Comparison of ENCODE assay signal across 9 mouse cellular contexts in genomic region chr2:165349466-165349865, GRCm38 (mm10). TPM values are rescaled to one million over a fixed set of nuclear protein-coding genes. Genes with fewer than 3 reads are reported as not detected.
DNase-seq lines count a peak whose midpoint lies in the region; ATAC-seq lines count a peak whose summit lies in the region.
"Had no signal": no experiment of that assay in that cellular context is flagged by ENCODE, and none has a peak within 500 bp of the region (broad histone marks: within the 10 kb centered on the region; RNA-seq: fewer than 3 reads in every experiment).

No protein-coding gene starts in this region.

- peak; percentile 75 for ATAC-seq in midbrain, embryonic 16.5 days
- no peak for ATAC-seq in erythroblast, adult 5-6 weeks (replicated peaks; ENCODE audit: low FRiP score, poor library complexity, severe bottlenecking)

- H3K4me1 ChIP-seq in midbrain, embryonic 16.5 days (ENCODE audit: control insufficient read depth, insufficient read depth, low read length) = no peaks in the 10 kb centered on the region

- DNase-seq in left cerebral cortex, postnatal 25 days (ENCODE audit: low spot score in 2 of 2) = peak; percentile 42 to 73
- no peak for DNase-seq in left cerebral cortex, postnatal 36 days (ENCODE audit: low spot score in 2 of 2)
- peak; percentile 50 to 54 for DNase-seq in cerebellum, postnatal 36 days
- DNase-seq in forelimb bud, embryonic 11.5 days (ENCODE audit: low read depth, low spot score) = peak; percentile 40
- no peak for DNase-seq in urinary bladder, adult 2 months (ENCODE audit: low spot score)
- no peak for DNase-seq in gastrocnemius, postnatal 25 days

- H3K9ac ChIP-seq in midbrain, embryonic 16.5 days (ENCODE audit: low read depth, low read length) = no peak overlapping the region; the same call in 1 of the 2 replicates
- H3K9ac ChIP-seq: limb, embryonic 13.5 days had no signal

- intact Hi-C loops in left cerebral cortex, postnatal 25 days (cut with DNase I) = no loop called here
- intact Hi-C loops in left cerebral cortex, postnatal 36 days (cut with DNase I) = no loop called here

- 10% methylated on average over 8 of the region's 8 CpGs for WGBS in midbrain, embryonic 16.5 days

- peaks cover 19% of the 10 kb centered on the region for H3K36me3 ChIP-seq in midbrain, embryonic 16.5 days (ENCODE audit: control insufficient read depth, insufficient read depth, low read length)
- H3K36me3 ChIP-seq: limb, embryonic 13.5 days had no signal

- no peak overlapping the region; the same call in 1 of the 2 replicates for H3K4me2 ChIP-seq in midbrain, embryonic 16.5 days (ENCODE audit: low read length)
- H3K4me2 ChIP-seq: limb, embryonic 13.5 days had no signal

- H3K27ac ChIP-seq in midbrain, embryonic 16.5 days (ENCODE audit: low read length) = no peak overlapping the region
- H3K27ac ChIP-seq: limb, embryonic 13.5 days had no signal

- no peaks in the 10 kb centered on the region for H3K27me3 ChIP-seq in midbrain, embryonic 16.5 days (ENCODE audit: control insufficient read depth, insufficient read depth, low read depth, low read length)

- H3K4me3 ChIP-seq in midbrain, embryonic 16.5 days (ENCODE audit: low read depth, low read length) = no peak overlapping the region
- H3K4me3 ChIP-seq: limb, embryonic 13.5 days had no signal

- peaks cover 16% of the 10 kb centered on the region for H3K9me3 ChIP-seq in midbrain, embryonic 16.5 days (replicated peaks; ENCODE audit: control insufficient read depth, low read length, poor library complexity, severe bottlenecking)

RNA-seq across cellular contexts. Expression of gene Zfp663, which starts 19.1 kb away (rescaled TPM):
- total RNA-seq in left cerebral cortex, postnatal 25 days (2021) = under 1 TPM in 1 of 2 experiments, not detected in 1; 0.50 TPM
- not detected for total RNA-seq in left cerebral cortex, postnatal 36 days (2021)
- polyA plus RNA-seq in midbrain, embryonic 16.5 days (2015; fragmentation: Nextera tagmentation; extraction: Ambion mirVana) = 7.3 and 9.1 TPM in 2 replicates
- total RNA-seq in erythroblast, adult 5-6 weeks (2015; ENCODE audit: low replicate concordance) = not detected in 2 replicates
- total RNA-seq in erythroblast, adult 5-6 weeks (2017; ENCODE audit: low replicate concordance) = not detected in 2 replicates
- 0.01 TPM in 1 of 2 replicates, not detected in the other for polyA plus RNA-seq in urinary bladder, adult 2 months (2012; rRNA removed)
- not detected for total RNA-seq in gastrocnemius, postnatal 25 days (2021)

RNA-seq across cellular contexts. Expression of gene Elmo2, which starts 23.2 kb away (rescaled TPM):
- 100 to 1,000 TPM; 171 to 173 TPM for total RNA-seq in left cerebral cortex, postnatal 25 days (2021)
- 100 to 1,000 TPM; 160 to 161 TPM for total RNA-seq in left cerebral cortex, postnatal 36 days (2021)
- 108 and 112 TPM in 2 replicates for polyA plus RNA-seq in midbrain, embryonic 16.5 days (2015; fragmentation: Nextera tagmentation; extraction: Ambion mirVana)
- 15.8 and 15.9 TPM in 2 replicates for total RNA-seq in erythroblast, adult 5-6 weeks (2015; ENCODE audit: low replicate concordance)
- total RNA-seq in erythroblast, adult 5-6 weeks (2017; ENCODE audit: low replicate concordance) = 5.6 and 9.4 TPM in 2 replicates
- 33.8 and 36.2 TPM in 2 replicates for polyA plus RNA-seq in urinary bladder, adult 2 months (2012; rRNA removed)
- total RNA-seq in gastrocnemius, postnatal 25 days (2021) = 10 to 100 TPM; 12.7 to 13.4 TPM

RNA-seq across cellular contexts. Expression of gene Zfp334, which starts 38.6 kb away (rescaled TPM):
- 10 to 100 TPM; 14.0 to 14.2 TPM for total RNA-seq in left cerebral cortex, postnatal 25 days (2021)
- 10 to 100 TPM; 13.2 to 15.4 TPM for total RNA-seq in left cerebral cortex, postnatal 36 days (2021)
- 9.5 and 9.7 TPM in 2 replicates for polyA plus RNA-seq in midbrain, embryonic 16.5 days (2015; fragmentation: Nextera tagmentation; extraction: Ambion mirVana)
- not detected in 2 replicates for total RNA-seq in erythroblast, adult 5-6 weeks (2015; ENCODE audit: low replicate concordance)
- not detected in 2 replicates for total RNA-seq in erythroblast, adult 5-6 weeks (2017; ENCODE audit: low replicate concordance)
- 2.7 and 3.4 TPM in 2 replicates for polyA plus RNA-seq in urinary bladder, adult 2 months (2012; rRNA removed)
- total RNA-seq in gastrocnemius, postnatal 25 days (2021) = 1 to 10 TPM; 1.9 to 2.0 TPM

RNA-seq across cellular contexts. Expression of gene Ocstamp, which starts 50.7 kb away (rescaled TPM):
- total RNA-seq in left cerebral cortex, postnatal 25 days (2021) = not detected
- not detected for total RNA-seq in left cerebral cortex, postnatal 36 days (2021)
- 0.08 TPM in 1 of 2 replicates, not detected in the other for polyA plus RNA-seq in midbrain, embryonic 16.5 days (2015; fragmentation: Nextera tagmentation; extraction: Ambion mirVana)
- not detected in 2 replicates for total RNA-seq in erythroblast, adult 5-6 weeks (2015; ENCODE audit: low replicate concordance)
- total RNA-seq in erythroblast, adult 5-6 weeks (2017; ENCODE audit: low replicate concordance) = 0.42 TPM in 1 of 2 replicates, not detected in the other
- 0.01 and 0.03 TPM in 2 replicates for polyA plus RNA-seq in urinary bladder, adult 2 months (2012; rRNA removed)
- under 1 TPM in 1 of 2 experiments, not detected in 1; 0.08 TPM for total RNA-seq in gastrocnemius, postnatal 25 days (2021)

Comparison
In these comparisons a context has a peak if more than half of its experiments do, and no peak if none do; other contexts are left out.
1. DNase-seq: peak in left cerebral cortex, postnatal 25 days (2 of 2), cerebellum, postnatal 36 days (2 of 2) and forelimb bud, embryonic 11.5 days (single experiment); none in left cerebral cortex, postnatal 36 days (0 of 2), urinary bladder, adult 2 months (single experiment) and gastrocnemius, postnatal 25 days (single experiment).
2. RNA of gene Elmo2, which starts 23.2 kb away (total RNA-seq): 171 to 173 TPM in left cerebral cortex, postnatal 25 days and 160 to 161 TPM in left cerebral cortex, postnatal 36 days; 5.6 to 15.9 TPM in erythroblast, adult 5-6 weeks and 12.7 to 13.4 TPM in gastrocnemius, postnatal 25 days; every median in the first group is over 4 times any median in the second.
3. RNA of gene Zfp334, which starts 38.6 kb away (total RNA-seq): 13.2 to 15.4 TPM in left cerebral cortex, postnatal 36 days and 14.0 to 14.2 TPM in left cerebral cortex, postnatal 25 days; 1.9 to 2.0 TPM in gastrocnemius, postnatal 25 days and not detected in erythroblast, adult 5-6 weeks; every median in the first group is over 4 times any median in the second.